Mouse (Mus musculus) left cerebral cortex, adult 9 months (tissue): ENCODE measurements around the gene Plch2.
A peak's percentile ranks its signal among the peaks of the same experiment; 100 is the strongest.

Experiments used
- DNase-seq, 2 experiments: peaks; one replicate each; pipeline ENCODE4 v3.0.0; 2022; ENCODE audit warnings: low spot score in 2 of 2

The Plch2 gene

GRCm38 (mm10) chr4:155074418-155074817, 17.8 kb upstream of the Plch2 start:
- no peak for DNase-seq

- DNase-seq: no peak
Measured at GRCm38 (mm10) chr4:155070921-155071320, 14.3 kb upstream of the Plch2 start.

GRCm38 (mm10) chr4:155070199-155070598, 13.6 kb upstream of the Plch2 start:
- no peak for DNase-seq

GRCm38 (mm10) chr4:155069191-155069590, 12.6 kb upstream of the Plch2 start:
- DNase-seq: no peak

- no peak for DNase-seq
Measured at GRCm38 (mm10) chr4:155068357-155068972, 11.9 kb upstream of the Plch2 start.

GRCm38 (mm10) chr4:155066834-155067522, 10.4 kb upstream of the Plch2 start, which contains the start of gene Pex10:
Gene Pex10 (plus strand): TSS chr4:155067016.
- DNase-seq: peak; percentile 92 to 95

- DNase-seq: peak; percentile 74 to 96
Measured at GRCm38 (mm10) chr4:155065970-155066833, 9.6 kb upstream of the Plch2 start.

- DNase-seq: no peak
Measured at GRCm38 (mm10) chr4:155064474-155064873, 7.9 kb upstream of the Plch2 start.

- DNase-seq: no peak
Measured at GRCm38 (mm10) chr4:155063895-155064294, 7.3 kb upstream of the Plch2 start.

GRCm38 (mm10) chr4:155058325-155058724, 1.7 kb upstream of the Plch2 start:
- DNase-seq: no peak

- no peak for DNase-seq
Measured at GRCm38 (mm10) chr4:155050116-155050515, 6.5 kb downstream of the Plch2 start.

GRCm38 (mm10) chr4:155046636-155047035, 9.9 kb downstream of the Plch2 start:
- no peak for DNase-seq

GRCm38 (mm10) chr4:155043289-155043625, 13.3 kb downstream of the Plch2 start:
- DNase-seq: no peak

- peak in 1 of 2 experiments; percentile 49 for DNase-seq
Measured at GRCm38 (mm10) chr4:155042606-155043288, 13.8 kb downstream of the Plch2 start.

GRCm38 (mm10) chr4:155040696-155041095, 15.9 kb downstream of the Plch2 start:
- DNase-seq: peak in 1 of 2 experiments; percentile 34

GRCm38 (mm10) chr4:155040197-155040596, 16.4 kb downstream of the Plch2 start:
- peak in 1 of 2 experiments; percentile 60 for DNase-seq

- DNase-seq: no peak
Measured at GRCm38 (mm10) chr4:155034787-155035186, 21.8 kb downstream of the Plch2 start.

GRCm38 (mm10) chr4:155034202-155034601, 22.4 kb downstream of the Plch2 start:
- DNase-seq: no peak

GRCm38 (mm10) chr4:155033115-155033514, 23.5 kb downstream of the Plch2 start:
- DNase-seq: no peak

GRCm38 (mm10) chr4:155024170-155025010, 32.2 kb downstream of the Plch2 start:
- DNase-seq: no peak
